Mouse (Mus musculus) heart, embryonic 12.5 days (tissue): ENCODE measurements around the gene Rrp12. TPM values are rescaled to one million over a fixed set of nuclear protein-coding genes. Genes with fewer than 3 reads are reported as not detected.
A peak's percentile ranks its signal among the peaks of the same experiment; 100 is the strongest.

Source experiments
- ATAC-seq: fragments of 200-750 bp; cut with Nextera tagmentation; 2 replicates; pipeline ENCODE4 v1.8.0; 2017; ENCODE audit warnings: moderate TSS enrichment, moderate library complexity; ENCODE audit not compliant: insufficient number of reproducible peaks, low FRiP score
- H3K27ac ChIP-seq: fragments of 300-500 bp; sonication (generic); 2 replicates; pipeline ENCODE4 v1.5.1; 2016; ENCODE audit warnings: mild to moderate bottlenecking, moderate library complexity; ENCODE audit not compliant: poor library complexity, severe bottlenecking
- H3K27me3 ChIP-seq: fragments of 300-500 bp; sonication (generic); replicated peaks from 2 replicates; pipeline ENCODE4 v1.6.1; 2016; ENCODE audit warnings: mild to moderate bottlenecking, moderate library complexity
- H3K36me3 ChIP-seq: fragments of 300-500 bp; sonication (generic); 2 replicates; pipeline ENCODE4 v1.6.1; 2016; ENCODE audit warnings: mild to moderate bottlenecking, moderate library complexity
- H3K4me1 ChIP-seq: fragments of 300-500 bp; sonication (generic); replicated peaks from 2 replicates; pipeline ENCODE4 v1.6.1; 2016; ENCODE audit warnings: mild to moderate bottlenecking
- H3K4me2 ChIP-seq: fragments of 300-500 bp; sonication (generic); 2 replicates; pipeline ENCODE4 v1.6.1; 2016; ENCODE audit warnings: mild to moderate bottlenecking, moderate library complexity
- H3K4me3 ChIP-seq: fragments of 300-500 bp; sonication (generic); 2 replicates; pipeline ENCODE4 v1.5.1; 2016; ENCODE audit warnings: mild to moderate bottlenecking
- H3K9ac ChIP-seq: fragments of 300-500 bp; sonication (generic); 2 replicates; pipeline ENCODE4 v1.6.1; 2016; ENCODE audit warnings: mild to moderate bottlenecking, moderate library complexity
- H3K9me3 ChIP-seq: fragments of 300-500 bp; sonication (generic); replicated peaks from 2 replicates; pipeline ENCODE4 v1.6.1; 2016; ENCODE audit warnings: mild to moderate bottlenecking, moderate library complexity
- WGBS: fragments of 180-500 bp; shearing (Covaris S2); methylation state at CpG from one replicate; pipeline ENCODE4 v1.1.7; 2016; 5-methylcytosine and 5-hydroxymethylcytosine counted together
- polyA plus RNA-seq: library from polyadenylated mRNA; unstranded; fragments of >200 nt; fragmentation: Nextera tagmentation; extraction: Ambion mirVana; gene quantifications from 2 replicates; pipeline ENCODE4 v1.2.1, GENCODE M21; 2016

Gene Rrp12
- polyA plus RNA-seq, 1 experiment from 2014 or later, result 16.9 TPM

DNA sequence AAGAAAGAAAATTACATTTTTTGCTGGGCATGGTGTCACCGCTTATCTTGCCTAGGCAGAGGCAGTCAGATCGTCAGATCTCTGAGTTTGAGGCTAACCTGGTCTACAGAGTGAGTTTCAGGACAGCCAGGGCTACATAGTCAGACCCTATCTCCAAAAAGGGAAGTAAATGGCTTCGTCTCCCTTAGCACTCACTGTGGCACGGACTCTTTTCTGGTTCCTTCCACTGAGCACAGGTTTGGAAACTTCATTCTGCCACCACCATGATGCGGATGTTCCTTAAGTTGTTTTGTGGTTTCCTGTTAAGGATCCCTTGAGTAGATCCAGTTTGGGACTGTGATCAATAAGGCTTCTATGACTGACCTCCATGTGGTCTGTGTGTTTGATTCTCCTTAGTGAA is 71.0 kb downstream of the Rrp12 start:
- Histone ChIP-seq H3K4me1 (no peaks in the 10 kb centered on the region), H3K4me3 (no peak overlapping the region), H3K27ac (no peak overlapping the region), H3K9ac (no peak overlapping the region), H3K9me3 (no peaks in the 10 kb centered on the region), H3K4me2 (no peak overlapping the region), H3K36me3 (no peaks in the 10 kb centered on the region), H3K27me3 (0 out of 2 replicates have a peak, but pooled peaks cover 2% of the 10 kb centered on the region)
- WGBS, result 71% methylated on average over 5 of the region's 5 CpGs
- no peak for ATAC-seq

DNA sequence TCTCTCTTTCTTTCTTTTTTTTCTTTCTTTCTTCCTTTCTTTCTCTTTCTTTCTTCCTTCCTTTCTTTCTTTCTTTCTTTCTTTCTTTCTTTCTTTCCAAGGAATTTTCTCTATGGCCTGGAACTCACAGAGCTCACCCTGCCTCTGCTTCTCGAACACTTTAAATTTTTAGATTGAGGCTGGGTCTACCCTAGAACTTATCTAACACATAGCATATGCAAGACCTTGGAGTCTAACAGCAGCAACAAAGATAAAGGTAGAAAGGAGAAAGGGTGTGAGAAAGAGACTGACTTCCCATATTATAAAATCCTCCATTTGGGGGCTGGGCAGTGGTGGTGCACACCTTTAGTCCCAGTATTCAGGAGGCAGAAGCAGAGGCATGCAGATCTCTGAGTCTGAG is 73.4 kb downstream of the Rrp12 start:
- H3K27ac ChIP-seq, result no peak overlapping the region
- no peak overlapping the region for H3K4me2 ChIP-seq
- no peak overlapping the region for H3K9ac ChIP-seq
- H3K9me3 ChIP-seq, result no peaks in the 10 kb centered on the region
- H3K4me1 ChIP-seq, result peaks cover 2% of the 10 kb centered on the region
- WGBS, result 63% methylated on average over 1 of the region's 1 CpGs
- 0 out of 2 replicates have a peak, but pooled peaks cover 2% of the 10 kb centered on the region for H3K27me3 ChIP-seq
- H3K36me3 ChIP-seq, result no peaks in the 10 kb centered on the region
- no peak overlapping the region for H3K4me3 ChIP-seq
- ATAC-seq, result no peak

DNA sequence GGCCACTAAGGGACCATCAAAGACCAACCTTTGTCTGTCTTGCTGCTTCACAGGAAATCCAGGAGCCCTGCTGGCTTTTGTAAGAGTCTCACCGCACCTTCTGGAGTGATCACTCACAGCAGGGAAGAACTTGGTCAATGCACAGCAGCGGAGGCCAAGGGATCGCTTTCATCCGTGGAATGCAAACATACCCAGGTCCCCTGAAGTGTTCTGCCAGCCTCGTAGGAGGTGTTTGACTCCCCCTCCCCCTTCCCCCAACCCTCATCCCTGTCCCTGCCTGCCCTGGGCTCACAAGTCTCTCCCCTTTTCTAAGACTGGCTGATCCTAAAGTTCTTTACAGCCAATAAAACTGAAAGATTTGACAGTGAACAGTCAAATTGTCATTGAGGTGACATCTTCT is 74.5 kb downstream of the Rrp12 start:
- Histone ChIP-seq H3K4me2 (no peak overlapping the region), H3K9ac (no peak overlapping the region), H3K36me3 (no peaks in the 10 kb centered on the region), H3K27me3 (0 out of 2 replicates have a peak, but pooled peaks cover 2% of the 10 kb centered on the region), H3K4me1 (peaks cover 11% of the 10 kb centered on the region), H3K9me3 (no peaks in the 10 kb centered on the region), H3K4me3 (no peak overlapping the region), H3K27ac (no peak overlapping the region)
- ATAC-seq, result no peak
- 11% methylated on average over 5 of the region's 5 CpGs for WGBS

DNA sequence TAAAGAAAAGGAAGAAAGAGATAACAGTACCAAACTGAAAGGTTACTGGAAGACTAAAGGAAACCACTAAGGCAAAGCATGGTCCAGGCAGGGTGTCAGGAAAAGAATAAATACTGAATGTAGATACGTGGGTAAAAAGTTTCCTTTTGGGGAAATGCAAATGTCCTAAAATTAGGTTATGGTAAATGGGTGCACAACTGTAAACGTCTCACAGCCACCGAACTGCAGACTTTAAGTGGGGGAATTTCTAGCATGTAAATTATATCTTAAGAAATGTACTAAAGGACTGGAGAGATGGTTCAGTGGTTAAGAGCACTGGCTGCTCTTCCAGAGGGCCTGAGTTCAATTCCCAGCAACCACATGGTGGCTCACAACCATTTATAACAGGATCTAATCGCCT is 77.2 kb downstream of the Rrp12 start:
- Histone ChIP-seq H3K9me3 (no peaks in the 10 kb centered on the region), H3K27ac (no peak overlapping the region), H3K27me3 (0 out of 2 replicates have a peak, but pooled peaks cover 2% of the 10 kb centered on the region), H3K4me1 (peaks cover 11% of the 10 kb centered on the region), H3K4me3 (no peak overlapping the region), H3K36me3 (no peaks in the 10 kb centered on the region), H3K9ac (no peak overlapping the region), H3K4me2 (no peak overlapping the region)
- 87% methylated on average over 4 of the region's 4 CpGs for WGBS
- no peak for ATAC-seq

DNA sequence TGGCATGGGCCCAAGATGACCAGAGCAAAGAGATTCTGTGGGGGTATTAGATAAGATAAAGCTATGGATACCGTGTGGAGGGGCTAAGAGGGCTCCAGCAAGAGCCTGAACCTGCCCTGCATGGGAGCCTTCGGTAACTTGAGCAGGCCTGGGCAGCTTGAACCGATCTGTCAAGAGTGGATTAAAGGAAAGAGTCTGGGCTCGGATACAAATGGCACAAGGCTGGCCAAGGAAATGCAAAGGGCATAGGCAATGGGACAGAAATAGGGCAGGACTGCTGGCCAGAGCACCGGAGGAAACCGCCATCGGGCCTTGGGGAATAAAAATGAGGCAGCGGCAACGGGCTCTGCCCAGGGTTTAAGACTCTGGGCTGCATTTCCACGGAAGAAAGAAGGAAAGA is 78.6 kb downstream of the Rrp12 start:
- H3K4me2 ChIP-seq, result no peak overlapping the region
- ATAC-seq, result peak; percentile 45; the same call in 1 of the 2 replicates
- no peaks in the 10 kb centered on the region for H3K36me3 ChIP-seq
- 32% methylated on average over 10 of the region's 10 CpGs for WGBS
- 0 out of 2 replicates have a peak, but pooled peaks cover 2% of the 10 kb centered on the region for H3K27me3 ChIP-seq
- H3K9ac ChIP-seq, result no peak overlapping the region
- H3K4me1 ChIP-seq, result peaks cover 11% of the 10 kb centered on the region
- H3K4me3 ChIP-seq, result no peak overlapping the region
- no peak overlapping the region for H3K27ac ChIP-seq
- no peaks in the 10 kb centered on the region for H3K9me3 ChIP-seq

DNA sequence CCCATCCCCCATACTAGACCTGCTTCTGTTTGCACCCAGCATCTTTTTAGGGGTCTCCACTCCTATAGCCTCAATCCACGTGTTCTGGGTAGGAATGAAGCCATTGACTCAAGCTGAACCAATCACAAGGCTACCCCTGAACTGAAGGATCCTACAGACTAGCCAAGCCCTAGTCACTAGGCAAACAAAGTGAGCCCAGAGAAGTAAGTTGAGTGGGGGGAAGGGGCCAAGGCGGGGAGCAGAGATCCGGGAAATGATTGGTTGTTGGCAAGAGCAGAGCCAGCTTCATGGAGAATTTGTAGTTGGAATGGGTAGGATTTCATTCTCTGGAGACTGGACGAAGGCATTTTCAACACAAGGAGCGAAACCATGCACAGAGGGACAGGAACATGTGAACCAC is 79.1 kb downstream of the Rrp12 start:
- Histone ChIP-seq H3K27ac (no peak overlapping the region), H3K9ac (no peak overlapping the region), H3K27me3 (0 out of 2 replicates have a peak, but pooled peaks cover 2% of the 10 kb centered on the region), H3K4me3 (no peak overlapping the region), H3K4me2 (no peak overlapping the region), H3K36me3 (no peaks in the 10 kb centered on the region), H3K4me1 (peaks cover 11% of the 10 kb centered on the region), H3K9me3 (no peaks in the 10 kb centered on the region)
- WGBS, result 48% methylated on average over 5 of the region's 5 CpGs
- ATAC-seq, result no peak

DNA sequence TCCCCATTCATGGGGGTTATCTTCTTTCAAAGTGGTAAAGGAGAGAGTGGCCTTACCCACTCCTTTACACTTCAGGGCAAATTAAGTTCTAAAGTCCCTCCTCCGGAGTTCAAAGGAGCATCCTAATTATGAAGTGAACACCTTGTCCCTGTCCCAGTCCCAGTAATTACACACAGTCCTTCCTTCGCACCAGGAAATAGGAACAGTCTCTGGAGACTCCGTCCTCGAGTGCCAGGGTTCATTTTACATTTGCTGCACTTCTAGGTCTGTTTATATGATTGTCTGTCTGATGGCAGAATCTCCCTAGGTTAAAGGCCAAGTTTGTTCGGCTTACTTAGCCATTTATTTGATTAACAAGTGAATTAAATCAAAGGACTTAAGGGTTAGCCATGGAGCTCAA is 79.6 kb downstream of the Rrp12 start:
- no peak overlapping the region for H3K4me2 ChIP-seq
- H3K36me3 ChIP-seq, result no peaks in the 10 kb centered on the region
- H3K4me1 ChIP-seq, result peaks cover 11% of the 10 kb centered on the region
- H3K4me3 ChIP-seq, result no peak overlapping the region
- WGBS, result 74% methylated on average over 5 of the region's 5 CpGs
- no peak overlapping the region for H3K9ac ChIP-seq
- no peaks in the 10 kb centered on the region for H3K9me3 ChIP-seq
- no peak overlapping the region for H3K27ac ChIP-seq
- H3K27me3 ChIP-seq, result 0 out of 2 replicates have a peak, but pooled peaks cover 2% of the 10 kb centered on the region
- ATAC-seq, result no peak

DNA sequence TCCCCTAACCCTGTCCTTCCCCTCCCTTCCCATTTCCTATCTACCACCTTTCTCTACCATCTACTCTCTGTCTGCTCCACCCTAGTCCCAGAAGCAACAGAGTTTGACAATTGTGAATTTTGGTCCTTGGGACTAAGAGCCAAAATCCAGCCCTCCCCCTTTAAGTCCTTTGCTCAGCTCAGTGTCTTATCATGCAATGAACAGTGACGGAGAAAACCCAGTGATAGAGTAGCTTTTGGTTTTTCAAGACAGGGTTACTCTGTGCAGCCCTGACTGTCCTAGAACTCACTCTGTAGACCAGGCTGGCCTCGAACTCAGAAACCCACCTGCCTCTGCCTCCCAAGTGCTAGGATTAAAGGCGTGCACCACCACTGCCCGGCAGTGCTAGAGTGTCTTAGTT is 82.6 kb downstream of the Rrp12 start:
- no peaks in the 10 kb centered on the region for H3K36me3 ChIP-seq
- ATAC-seq, result no peak
- no peaks in the 10 kb centered on the region for H3K9me3 ChIP-seq
- peaks cover 11% of the 10 kb centered on the region for H3K4me1 ChIP-seq
- no peaks in the 10 kb centered on the region for H3K27me3 ChIP-seq
- no peak overlapping the region for H3K4me2 ChIP-seq
- no peak overlapping the region for H3K4me3 ChIP-seq
- WGBS, result 82% methylated on average over 4 of the region's 4 CpGs
- H3K9ac ChIP-seq, result no peak overlapping the region
- H3K27ac ChIP-seq, result no peak overlapping the region

Other genes starting within 250 kb of the Rrp12 start
- 0.04 and 0.13 TPM in 2 replicates for gene Slit1, start 152.5 kb downstream of the Rrp12 start, polyA plus RNA-seq
- 17.8 and 19.5 TPM in 2 replicates for gene Arhgap19, start 94.1 kb downstream of the Rrp12 start, polyA plus RNA-seq
- 2.5 and 3.2 TPM in 2 replicates for gene Frat1, start 66.2 kb downstream of the Rrp12 start, polyA plus RNA-seq
- 3.6 TPM in 2 replicates for gene Frat2, start 48.0 kb downstream of the Rrp12 start, polyA plus RNA-seq
- 906 and 931 TPM in 2 replicates for gene Pgam1, start 15.8 kb upstream of the Rrp12 start, polyA plus RNA-seq
- gene Exosc1, start 37.2 kb upstream of the Rrp12 start, polyA plus RNA-seq, result 49.2 and 52.2 TPM in 2 replicates
- gene Zdhhc16, start 37.3 kb upstream of the Rrp12 start, polyA plus RNA-seq, result 55.2 and 58.1 TPM in 2 replicates
- 21.6 and 26.3 TPM in 2 replicates for gene Mms19, start 85.0 kb upstream of the Rrp12 start, polyA plus RNA-seq
- 13.8 and 16.1 TPM in 2 replicates for gene Ubtd1, start 85.6 kb upstream of the Rrp12 start, polyA plus RNA-seq
- not detected in 2 replicates for gene Ankrd2, start 139.8 kb upstream of the Rrp12 start, polyA plus RNA-seq
- 0.69 and 1.0 TPM in 2 replicates for gene Hoga1, start 149.4 kb upstream of the Rrp12 start, polyA plus RNA-seq
- not detected in 2 replicates for gene 4933411K16Rik, start 156.1 kb upstream of the Rrp12 start, polyA plus RNA-seq
- 15.2 and 17.1 TPM in 2 replicates for gene Morn4, start 190.2 kb upstream of the Rrp12 start, polyA plus RNA-seq
- gene Pi4k2a, start 194.3 kb upstream of the Rrp12 start, polyA plus RNA-seq, result 22.0 TPM in 2 replicates
- 26.2 and 26.4 TPM in 2 replicates for gene Avpi1, start 232.9 kb upstream of the Rrp12 start, polyA plus RNA-seq